Mouse (Mus musculus) midbrain, postnatal 0 days (tissue): ENCODE results near the gene Scyl3. TPM values are rescaled to one million over a fixed set of nuclear protein-coding genes. Genes with fewer than 3 reads are reported as not detected.

ENCODE experiments used
- ATAC-seq: fragments of 200-750 bp; cut with Nextera tagmentation; 2 replicates; pipeline ENCODE4 v1.8.0; 2017; ENCODE audit warnings: moderate number of reproducible peaks, mild to moderate bottlenecking, moderate TSS enrichment, moderate library complexity; ENCODE audit not compliant: low FRiP score
- DNase-seq: peaks from one replicate; pipeline ENCODE4 v3.0.0-alpha.2; 2015; ENCODE audit warnings: low spot score
- H3K27ac ChIP-seq: fragments of 300-500 bp; sonication (generic); 2 replicates; pipeline ENCODE4 v1.5.1; 2014; ENCODE audit warnings: low read depth, mild to moderate bottlenecking, low read length, mixed read lengths
- H3K27me3 ChIP-seq: fragments of 300-500 bp; sonication (generic); 2 replicates; pipeline ENCODE4 v1.6.1; 2014; ENCODE audit warnings: low read length, control low read depth, mixed read lengths; ENCODE audit not compliant: insufficient read depth
- H3K36me3 ChIP-seq: fragments of 300-500 bp; sonication (generic); 2 replicates; pipeline ENCODE4 v1.6.1; 2014; ENCODE audit warnings: low read length, control low read depth, mixed read lengths; ENCODE audit not compliant: insufficient read depth
- H3K4me1 ChIP-seq: fragments of 300-500 bp; sonication (generic); 2 replicates; pipeline ENCODE4 v1.6.1; 2014; ENCODE audit warnings: mild to moderate bottlenecking, control low read depth, antibody characterized with exemption, low read length, mixed read lengths; ENCODE audit not compliant: insufficient read depth
- H3K4me2 ChIP-seq: fragments of 300-500 bp; sonication (generic); 2 replicates; pipeline ENCODE4 v1.6.1; 2014; ENCODE audit warnings: low read depth, mild to moderate bottlenecking, low read length, mixed read lengths; ENCODE audit not compliant: poor library complexity, severe bottlenecking
- H3K4me3 ChIP-seq: fragments of 300-500 bp; sonication (generic); 2 replicates; pipeline ENCODE4 v1.5.1; 2014; ENCODE audit warnings: low read depth, mild to moderate bottlenecking, low read length, moderate library complexity
- H3K9ac ChIP-seq: fragments of 300-500 bp; sonication (generic); replicated peaks from 2 replicates; pipeline ENCODE4 v1.6.1; 2014; ENCODE audit warnings: mild to moderate bottlenecking, low read length, moderate library complexity, mixed read lengths; ENCODE audit not compliant: poor library complexity, severe bottlenecking
- H3K9me3 ChIP-seq: fragments of 300-500 bp; sonication (generic); 2 replicates; pipeline ENCODE4 v1.6.1; 2016; ENCODE audit warnings: low read length, control low read depth
- CTCF ChIP-seq: IDR thresholded peaks from 2 replicates; pipeline ENCODE4 v1.5.1; 2016; ENCODE audit warnings: antibody characterized with exemption, mild to moderate bottlenecking
- WGBS: fragments of 180-500 bp; shearing (Covaris S2); extraction: QIAGEN DNeasy Blood & Tissue Kit; methylation state at CpG from one replicate; pipeline ENCODE4 v1.1.7; 2014; 5-methylcytosine and 5-hydroxymethylcytosine counted together
- polyA plus RNA-seq: library from polyadenylated mRNA; unstranded; fragments of >200 nt; fragmentation: Nextera tagmentation; extraction: Ambion mirVana; gene quantifications from 2 replicates; pipeline ENCODE4 v1.2.1, GENCODE M21; 2015
- total RNA-seq: library from RNA; depleted of rRNA; stranded (reverse); fragments of >200 nt; gene quantifications from 2 replicates; pipeline ENCODE4 v1.2.3, GENCODE M21; 2014; rRNA removed

The Scyl3 gene
- total RNA-seq: 15.7 and 16.6 TPM in 2 replicates
- 11.9 and 12.3 TPM in 2 replicates for polyA plus RNA-seq

DNA sequence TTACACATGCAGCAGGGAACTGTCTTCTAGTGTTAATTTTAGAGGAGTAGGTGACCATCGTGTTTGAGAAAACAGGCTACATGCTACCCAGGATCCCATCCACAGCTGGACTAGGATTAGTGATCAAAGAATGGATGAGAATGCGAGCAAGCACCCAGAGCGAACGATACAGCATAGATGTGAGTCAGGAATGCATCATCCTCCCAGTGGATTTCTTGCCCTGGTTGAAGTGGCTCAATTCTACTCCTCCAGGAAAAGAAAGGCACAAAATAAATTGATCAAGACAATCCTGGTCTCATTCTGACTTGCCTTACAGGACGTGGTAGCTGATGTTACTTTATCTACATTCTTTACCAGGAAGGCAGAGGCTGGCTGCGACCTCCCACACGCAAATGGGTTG lies at the start of gene Scyl3:
Gene Scyl3 (plus strand): TSS at position 255 of the 400 bp plus-strand sequence.
- H3K4me1 ChIP-seq: peaks cover 7% of the 10 kb centered on the region; the same call in 1 of the 2 replicates
- H3K4me2 ChIP-seq: peak within 1 kb of the TSS; percentile 58
- H3K9ac ChIP-seq: peak within 1 kb of the TSS; percentile 90
- 65% methylated on average over 7 of the region's 7 CpGs for WGBS
- TF ChIP-seq CTCF: no peak
- no peaks in the 10 kb centered on the region for H3K36me3 ChIP-seq
- DNase-seq (no peak), ATAC-seq (no peak)
- peak within 1 kb of the TSS; percentile 95 for H3K4me3 ChIP-seq
- H3K27ac ChIP-seq: peak within 1 kb of the TSS; percentile 83
- no peaks in the 10 kb centered on the region for H3K9me3 ChIP-seq
- H3K27me3 ChIP-seq: no peaks in the 10 kb centered on the region

DNA sequence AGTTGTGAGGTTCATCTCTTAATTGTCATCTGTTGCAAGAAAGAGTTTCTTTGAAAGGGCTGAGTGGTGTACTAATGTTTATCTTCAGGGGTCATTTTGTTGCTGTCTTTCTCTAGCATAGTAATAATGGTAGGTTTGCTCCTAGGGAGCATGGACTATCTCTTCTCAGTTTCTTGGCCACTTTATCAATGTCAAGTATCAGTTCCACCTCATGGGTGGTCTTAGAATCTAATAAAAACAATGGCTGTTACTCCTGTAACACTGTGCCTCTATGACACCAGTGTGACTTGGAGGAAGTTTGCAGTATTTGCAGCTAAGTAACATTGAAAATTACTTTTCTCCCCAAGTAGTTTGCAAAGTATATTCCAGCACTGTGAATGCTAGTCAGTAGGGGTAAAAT lies 39.3 kb upstream of the Scyl3 start:
- no peak for ATAC-seq
- no peak overlapping the region for H3K9ac ChIP-seq
- no peaks in the 10 kb centered on the region for H3K36me3 ChIP-seq
- DNase-seq: no peak
- H3K4me2 ChIP-seq: no peak overlapping the region
- H3K27ac ChIP-seq: no peak overlapping the region
- H3K9me3 ChIP-seq: no peaks in the 10 kb centered on the region
- no peak for TF ChIP-seq CTCF
- H3K27me3 ChIP-seq: no peaks in the 10 kb centered on the region
- H3K4me3 ChIP-seq: no peak overlapping the region
- no peaks in the 10 kb centered on the region for H3K4me1 ChIP-seq

DNA sequence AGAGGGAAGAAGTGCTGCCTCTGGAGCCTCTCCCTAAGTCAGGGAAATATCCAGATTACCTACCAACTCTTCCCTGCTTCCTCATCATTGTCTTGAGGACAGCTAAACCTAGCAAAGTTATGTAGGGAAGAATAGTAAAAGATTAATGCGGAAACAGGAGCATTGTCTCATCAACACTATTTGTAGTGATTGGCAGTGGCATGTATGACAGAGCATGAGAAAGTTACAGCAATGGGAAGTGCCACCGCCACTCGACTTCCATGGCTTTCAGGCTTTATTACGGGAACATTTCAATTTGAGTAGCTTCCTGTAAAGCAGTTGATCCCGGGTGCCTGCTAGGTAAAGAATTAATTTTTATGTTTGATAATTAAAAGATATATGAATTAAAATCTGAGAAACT lies 35.6 kb upstream of the Scyl3 start:
- 63% methylated on average over 5 of the region's 5 CpGs for WGBS
- Histone ChIP-seq H3K27ac (no peak overlapping the region), H3K4me1 (no peaks in the 10 kb centered on the region), H3K27me3 (no peaks in the 10 kb centered on the region), H3K36me3 (no peaks in the 10 kb centered on the region), H3K4me3 (no peak overlapping the region), H3K9me3 (no peaks in the 10 kb centered on the region), H3K9ac (no peak overlapping the region), H3K4me2 (no peak overlapping the region)
- ATAC-seq (no peak), DNase-seq (no peak)
- no peak for TF ChIP-seq CTCF

DNA sequence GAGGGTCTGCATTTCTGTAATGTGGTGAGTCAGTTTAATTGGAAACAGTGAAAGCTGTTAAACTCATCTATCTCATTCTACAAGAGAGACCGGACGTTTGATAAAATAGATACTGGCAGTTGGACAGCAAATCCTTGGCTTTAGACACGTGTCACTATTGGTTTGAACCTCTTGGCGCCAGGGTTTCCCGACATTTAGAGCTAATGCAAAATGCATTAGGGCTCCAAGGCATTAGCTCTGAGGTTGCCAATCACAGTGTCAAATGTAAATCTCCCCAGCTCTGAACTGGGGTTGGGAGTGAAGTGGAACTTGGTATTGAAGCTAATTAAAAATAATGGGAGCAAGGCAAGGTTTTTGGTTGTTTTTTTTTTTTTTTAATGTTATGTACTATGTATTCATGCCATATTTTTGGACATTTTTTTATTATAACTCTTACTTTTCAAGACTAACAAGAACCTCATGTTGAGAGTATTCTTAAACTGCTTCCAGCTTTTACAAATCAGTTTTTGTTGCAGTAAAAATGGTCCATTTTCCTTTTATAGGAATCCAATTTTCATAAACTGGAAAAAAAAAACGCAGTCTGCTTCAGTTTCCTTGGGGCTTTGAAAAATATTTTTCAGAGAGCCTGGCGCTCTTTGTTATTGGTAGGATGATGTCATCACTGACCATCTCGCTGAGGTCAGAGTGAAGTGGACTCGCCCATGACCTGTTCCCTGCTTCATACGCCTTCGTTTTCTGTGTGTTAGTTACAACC lies 34.9 kb upstream of the Scyl3 start:
- WGBS: 66% methylated on average over 11 of the region's 11 CpGs
- ATAC-seq: peak; percentile 20; the same call in 1 of the 2 replicates
- no peak overlapping the region for H3K4me3 ChIP-seq
- no peak for DNase-seq
- H3K27ac ChIP-seq: no peak overlapping the region
- no peaks in the 10 kb centered on the region for H3K4me1 ChIP-seq
- TF ChIP-seq CTCF: no peak
- no peaks in the 10 kb centered on the region for H3K27me3 ChIP-seq
- H3K9me3 ChIP-seq: no peaks in the 10 kb centered on the region
- H3K4me2 ChIP-seq: no peak overlapping the region
- H3K9ac ChIP-seq: no peak overlapping the region
- no peaks in the 10 kb centered on the region for H3K36me3 ChIP-seq

DNA sequence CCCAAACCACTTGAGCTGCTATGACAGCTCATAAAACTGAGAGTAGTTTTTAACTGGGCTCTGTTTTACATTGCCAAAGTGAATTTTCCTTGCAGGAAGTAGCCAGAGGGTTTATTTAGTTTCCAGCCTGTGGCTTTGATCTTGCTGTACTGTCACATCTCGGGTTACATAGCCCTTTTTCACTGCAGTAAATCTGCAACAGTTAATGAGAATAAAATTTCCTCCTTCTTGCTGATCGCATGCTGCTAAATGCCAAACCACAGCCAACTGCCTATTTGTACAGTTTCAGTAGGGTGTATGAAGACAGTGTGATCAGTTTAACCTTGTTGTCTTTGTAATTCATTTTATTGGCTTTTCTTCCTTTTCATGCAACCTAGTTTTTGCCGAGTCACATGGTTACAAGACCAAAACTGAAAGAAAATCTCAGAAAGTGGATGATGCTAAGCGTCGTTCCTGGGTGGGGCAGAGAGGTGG lies 30.6 kb upstream of the Scyl3 start:
- DNase-seq: no peak
- H3K36me3 ChIP-seq: no peaks in the 10 kb centered on the region
- H3K4me3 ChIP-seq: no peak overlapping the region
- no peak overlapping the region for H3K4me2 ChIP-seq
- 64% methylated on average over 5 of the region's 5 CpGs for WGBS
- no peaks in the 10 kb centered on the region for H3K4me1 ChIP-seq
- no peak for TF ChIP-seq CTCF
- no peaks in the 10 kb centered on the region for H3K27me3 ChIP-seq
- no peaks in the 10 kb centered on the region for H3K9me3 ChIP-seq
- ATAC-seq: no peak
- H3K27ac ChIP-seq: no peak overlapping the region
- no peak overlapping the region for H3K9ac ChIP-seq

DNA sequence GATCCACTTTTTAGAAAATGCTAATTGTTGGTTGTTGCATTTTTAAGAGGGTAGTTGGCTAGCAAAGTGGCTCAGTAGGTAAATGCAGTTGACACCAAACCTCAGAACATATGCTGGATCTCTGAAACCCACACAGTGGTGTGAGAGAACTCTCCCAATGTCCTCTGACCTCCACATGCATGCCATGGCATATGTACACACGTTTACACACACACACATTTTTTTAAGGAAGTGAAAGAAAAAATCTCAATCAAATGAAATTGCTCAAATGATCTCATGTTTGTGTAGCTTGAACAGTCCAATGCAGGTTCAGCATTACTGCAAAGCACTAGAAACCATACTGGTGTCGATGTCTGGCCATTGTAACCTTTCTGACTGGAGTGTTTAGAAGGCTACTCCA lies 29.3 kb upstream of the Scyl3 start:
- Histone ChIP-seq H3K27ac (no peak overlapping the region), H3K36me3 (no peaks in the 10 kb centered on the region), H3K4me1 (no peaks in the 10 kb centered on the region), H3K4me2 (no peak overlapping the region), H3K4me3 (no peak overlapping the region), H3K9me3 (no peaks in the 10 kb centered on the region), H3K27me3 (no peaks in the 10 kb centered on the region), H3K9ac (no peak overlapping the region)
- TF ChIP-seq CTCF: no peak
- ATAC-seq (no peak), DNase-seq (no peak)
- WGBS: 91% methylated on average over 2 of the region's 2 CpGs
